Mouse (Mus musculus) forebrain, embryonic 11.5 days (tissue): ENCODE measurements around the gene Cnot4. TPM values are rescaled to one million over a fixed set of nuclear protein-coding genes. Genes with fewer than 3 reads are reported as not detected.

Source experiments
- ATAC-seq: fragments of 200-750 bp; cut with Nextera tagmentation; replicated peaks from 2 replicates; pipeline ENCODE4 v1.8.0; 2017; ENCODE audit warnings: moderate TSS enrichment; ENCODE audit not compliant: low FRiP score
- DNase-seq: peaks from one replicate; pipeline ENCODE4 v3.0.0-alpha.2; 2017; ENCODE audit warnings: low spot score
- H3K27ac ChIP-seq: fragments of 300-500 bp; sonication (generic); 2 replicates; pipeline ENCODE4 v1.5.1; 2014; ENCODE audit warnings: low read depth, low read length
- H3K27me3 ChIP-seq: fragments of 300-500 bp; sonication (generic); 2 replicates; pipeline ENCODE4 v1.6.1; 2014; ENCODE audit warnings: mild to moderate bottlenecking, low read length, mixed read lengths; ENCODE audit not compliant: control insufficient read depth, insufficient read depth
- H3K36me3 ChIP-seq: fragments of 300-500 bp; sonication (generic); 2 replicates; pipeline ENCODE4 v1.6.1; 2014; ENCODE audit warnings: mild to moderate bottlenecking, low read length, moderate library complexity, mixed read lengths; ENCODE audit not compliant: control insufficient read depth, insufficient read depth
- H3K4me1 ChIP-seq: fragments of 300-500 bp; sonication (generic); replicated peaks from 2 replicates; pipeline ENCODE4 v1.6.1; 2014; ENCODE audit warnings: low read length, mixed read lengths; ENCODE audit not compliant: control insufficient read depth, insufficient read depth
- H3K4me2 ChIP-seq: fragments of 300-500 bp; sonication (generic); 2 replicates; pipeline ENCODE4 v1.6.1; 2014; ENCODE audit warnings: low read depth, mild to moderate bottlenecking, low read length, moderate library complexity, mixed read lengths; ENCODE audit not compliant: severe bottlenecking
- H3K4me3 ChIP-seq: fragments of 300-500 bp; sonication (generic); 2 replicates; pipeline ENCODE4 v1.5.1; 2014; ENCODE audit warnings: low read depth, low read length
- H3K9ac ChIP-seq: fragments of 300-500 bp; sonication (generic); 2 replicates; pipeline ENCODE4 v1.6.1; 2014; ENCODE audit warnings: low read length
- H3K9me3 ChIP-seq: fragments of 300-500 bp; sonication (generic); 2 replicates; pipeline ENCODE4 v1.6.1; 2016; ENCODE audit warnings: low read length, mixed read lengths; ENCODE audit not compliant: control insufficient read depth
- WGBS: fragments of 180-500 bp; shearing (Covaris S2); extraction: QIAGEN DNeasy Blood & Tissue Kit; methylation state at CpG from one replicate; pipeline ENCODE4 v1.1.7; 2014; 5-methylcytosine and 5-hydroxymethylcytosine counted together
- polyA plus RNA-seq: library from polyadenylated mRNA; unstranded; fragments of >200 nt; fragmentation: Nextera tagmentation; extraction: Ambion mirVana; gene quantifications from 2 replicates; pipeline ENCODE4 v1.2.1, GENCODE M21; 2014

The Cnot4 gene
- polyA plus RNA-seq, 1 experiment from 2014 or later: 35.8 TPM

DNA sequence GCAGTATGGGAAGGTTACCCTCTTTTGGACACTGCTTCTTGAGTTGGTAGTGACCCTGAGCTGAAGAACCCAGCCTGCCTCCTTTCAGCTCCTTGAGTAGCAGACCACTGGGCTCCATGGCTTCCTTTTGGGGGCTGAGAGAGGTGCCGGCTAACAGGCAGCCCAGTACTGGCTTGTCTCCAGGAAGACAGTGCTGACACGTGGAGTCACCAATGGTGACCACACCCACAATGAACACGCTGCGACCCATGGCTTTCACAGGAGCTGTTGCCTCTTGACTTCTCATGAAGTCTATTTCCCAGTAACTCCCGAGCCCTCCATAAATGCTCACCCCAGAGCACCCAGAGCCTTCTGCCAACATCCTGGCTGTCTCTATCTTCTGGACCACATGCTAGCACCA, 138.8 kb downstream of the Cnot4 start:
- H3K4me3 ChIP-seq: no peak overlapping the region
- no peaks in the 10 kb centered on the region for H3K27me3 ChIP-seq
- ATAC-seq (no peak), DNase-seq (no peak)
- H3K27ac ChIP-seq: no peak overlapping the region
- H3K4me2 ChIP-seq: peak overlapping the region; percentile 52
- no peaks in the 10 kb centered on the region for H3K4me1 ChIP-seq
- no peaks in the 10 kb centered on the region for H3K9me3 ChIP-seq
- no peaks in the 10 kb centered on the region for H3K36me3 ChIP-seq
- WGBS: 88% methylated on average over 5 of the region's 5 CpGs
- peak overlapping the region; percentile 41 for H3K9ac ChIP-seq

DNA sequence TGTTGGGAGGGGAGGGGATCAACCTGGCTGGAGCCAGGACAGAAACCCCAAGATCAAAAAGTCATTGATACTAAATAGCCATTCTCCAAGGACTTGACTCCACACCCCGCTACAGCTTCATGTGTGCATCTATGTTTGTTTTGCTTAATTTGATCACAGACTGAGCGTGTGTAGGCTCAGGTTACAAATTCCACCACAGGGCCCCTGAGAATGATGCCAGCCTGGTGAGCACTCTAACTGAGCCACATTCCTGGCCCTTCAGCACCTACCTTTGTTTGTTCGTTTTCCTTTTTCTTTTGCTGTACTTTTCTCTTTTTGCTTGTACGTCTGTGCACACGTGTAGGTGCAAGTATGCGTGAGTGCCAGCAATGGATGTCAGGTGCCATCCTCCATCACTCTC, 144.3 kb downstream of the Cnot4 start:
- H3K4me2 ChIP-seq: no peak overlapping the region
- DNase-seq: no peak
- H3K27ac ChIP-seq: no peak overlapping the region
- no peak overlapping the region for H3K4me3 ChIP-seq
- ATAC-seq: no peak
- WGBS: 75% methylated on average over 6 of the region's 6 CpGs
- no peaks in the 10 kb centered on the region for H3K36me3 ChIP-seq
- H3K9ac ChIP-seq: no peak overlapping the region
- H3K9me3 ChIP-seq: no peaks in the 10 kb centered on the region
- H3K4me1 ChIP-seq: peaks cover 5% of the 10 kb centered on the region; the same call in 1 of the 2 replicates
- H3K27me3 ChIP-seq: no peaks in the 10 kb centered on the region

DNA sequence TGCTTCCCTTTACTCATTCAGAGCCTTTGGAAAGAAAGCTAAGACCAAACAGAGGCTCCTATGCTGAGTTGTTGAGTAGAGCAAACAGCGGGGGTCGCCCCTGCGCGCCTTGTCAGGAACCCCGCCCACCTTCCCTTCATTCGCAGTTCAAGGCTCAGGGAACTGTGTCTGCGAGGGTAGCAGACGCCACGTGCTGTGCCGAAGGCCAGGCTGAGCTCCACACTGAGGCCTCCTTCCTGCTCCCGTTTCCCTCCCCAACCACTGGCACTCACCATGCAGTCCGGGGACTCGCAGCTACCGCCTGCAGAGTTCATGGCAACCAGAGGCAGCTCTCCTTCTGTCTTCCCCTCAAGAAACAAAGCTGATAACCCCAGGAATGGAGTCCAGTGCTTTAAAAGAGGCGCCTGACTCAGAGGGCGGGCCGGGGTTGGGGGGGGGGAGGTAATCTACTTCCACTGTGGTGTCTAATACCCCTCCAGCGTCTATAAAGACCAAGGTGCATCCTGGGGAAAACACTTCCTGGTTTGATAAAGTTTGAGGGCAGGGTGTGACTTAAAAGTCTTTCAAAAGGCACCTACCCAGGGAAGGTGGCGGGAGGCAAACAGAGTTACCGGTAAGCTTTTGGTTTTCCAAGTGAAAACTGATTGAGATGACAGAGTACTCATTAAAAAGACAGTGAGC, 145.3 kb downstream of the Cnot4 start, which contains the start of gene Slc23a4:
Gene Slc23a4, minus strand, starts transcription at position 324 of the 681 bp plus-strand sequence.
- Histone ChIP-seq H3K36me3 (no peaks in the 10 kb centered on the region), H3K4me3 (no peak within 1 kb of the TSS), H3K27me3 (no peaks in the 10 kb centered on the region), H3K4me2 (peak within 1 kb of the TSS; percentile 33), H3K4me1 (peaks cover 5% of the 10 kb centered on the region; the same call in 1 of the 2 replicates), H3K9ac (peak within 1 kb of the TSS; percentile 5; the same call in 1 of the 2 replicates), H3K9me3 (no peaks in the 10 kb centered on the region), H3K27ac (no peak within 1 kb of the TSS)
- DNase-seq (peak; percentile 63), ATAC-seq (0 out of 2 replicates have a peak, but pooled peaks have one; percentile 42)
- WGBS: 9% methylated on average over 20 of the region's 20 CpGs

DNA sequence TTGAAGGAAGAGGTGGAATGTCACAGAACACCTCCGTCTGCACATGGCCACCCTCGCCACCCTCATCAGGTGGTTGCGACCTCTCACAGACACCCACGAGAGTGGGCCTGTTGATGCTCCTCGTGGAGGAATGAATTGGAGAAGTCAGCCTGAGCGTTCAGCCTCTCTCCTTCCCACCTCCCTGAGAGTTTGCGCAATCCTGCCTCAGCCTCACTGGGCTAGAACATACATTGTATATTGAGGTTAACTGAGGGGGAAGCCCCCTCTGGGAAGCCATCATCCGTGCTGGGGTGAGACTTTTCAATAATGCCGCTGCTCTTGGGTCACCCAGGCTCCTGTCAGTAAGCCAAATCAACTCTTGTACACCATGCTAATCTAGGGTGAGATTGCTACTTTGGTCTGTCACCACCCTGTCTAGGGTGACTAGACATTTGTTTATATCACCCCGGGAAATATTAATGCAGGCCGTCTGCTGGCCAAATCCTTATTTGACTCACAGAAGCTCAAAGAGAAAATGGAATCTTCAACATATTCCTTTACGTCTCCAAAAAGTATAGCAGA, 146.4 kb downstream of the Cnot4 start:
- Histone ChIP-seq H3K27ac (no peak overlapping the region), H3K9me3 (no peaks in the 10 kb centered on the region), H3K9ac (no peak overlapping the region), H3K4me3 (no peak overlapping the region), H3K4me2 (no peak overlapping the region), H3K36me3 (no peaks in the 10 kb centered on the region), H3K4me1 (peaks cover 5% of the 10 kb centered on the region; the same call in 1 of the 2 replicates), H3K27me3 (no peaks in the 10 kb centered on the region)
- ATAC-seq (no peak), DNase-seq (peak; percentile 43)
- WGBS: 93% methylated on average over 12 of the region's 12 CpGs

DNA sequence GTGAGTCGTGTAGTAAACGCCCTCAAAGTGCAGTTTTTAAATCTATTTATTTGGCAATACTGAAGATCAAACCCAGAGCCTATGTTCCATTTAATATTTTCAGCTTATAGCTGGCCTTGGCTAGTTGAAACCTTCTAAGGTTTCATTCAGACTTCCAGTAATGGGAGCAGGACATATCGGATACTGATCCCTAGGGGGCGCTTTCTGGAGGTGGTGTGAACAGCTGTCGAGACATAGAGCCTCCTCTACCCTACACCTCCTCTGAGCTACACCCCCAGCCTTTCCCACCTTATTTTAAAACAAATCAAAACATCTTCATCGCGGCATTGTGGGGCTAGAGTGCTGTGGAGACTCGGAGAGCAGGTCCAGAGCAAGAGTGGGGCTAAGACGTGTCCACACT, 152.9 kb downstream of the Cnot4 start:
- H3K9me3 ChIP-seq: no peaks in the 10 kb centered on the region
- no peak overlapping the region for H3K27ac ChIP-seq
- no peaks in the 10 kb centered on the region for H3K4me1 ChIP-seq
- DNase-seq: peak; percentile 38
- H3K36me3 ChIP-seq: no peaks in the 10 kb centered on the region
- H3K9ac ChIP-seq: no peak overlapping the region
- no peaks in the 10 kb centered on the region for H3K27me3 ChIP-seq
- no peak overlapping the region for H3K4me3 ChIP-seq
- ATAC-seq: no peak
- 66% methylated on average over 9 of the region's 9 CpGs for WGBS
- no peak overlapping the region for H3K4me2 ChIP-seq

DNA sequence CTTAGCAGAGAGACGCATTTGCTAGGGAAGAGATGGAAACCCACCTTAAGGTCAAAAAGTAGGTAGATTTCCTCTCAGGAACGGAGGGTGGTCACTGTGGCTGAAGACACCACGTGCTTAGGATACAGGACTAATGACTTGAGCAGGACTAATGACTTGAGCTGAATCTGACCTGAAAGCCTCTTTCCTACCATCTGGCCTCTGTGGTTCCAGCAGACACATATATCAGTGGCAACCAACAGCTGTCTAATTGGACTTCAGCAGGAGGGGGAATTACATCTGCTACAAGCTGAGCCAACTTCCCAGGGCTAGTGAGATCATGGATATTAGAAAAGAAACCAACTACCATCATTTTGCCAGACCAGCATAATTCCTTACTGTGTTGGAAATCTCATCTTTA, 154.2 kb downstream of the Cnot4 start:
- no peak overlapping the region for H3K4me3 ChIP-seq

More for the DNA sequence above, 154.2 kb downstream of the Cnot4 start:
- no peak for ATAC-seq
- Histone ChIP-seq H3K27me3 (no peaks in the 10 kb centered on the region), H3K9ac (no peak overlapping the region), H3K27ac (no peak overlapping the region), H3K9me3 (no peaks in the 10 kb centered on the region), H3K4me2 (no peak overlapping the region), H3K4me1 (no peaks in the 10 kb centered on the region), H3K36me3 (no peaks in the 10 kb centered on the region)
- DNase-seq: peak; percentile 1
- WGBS: 89% methylated on average over 3 of the region's 3 CpGs

Other genes starting within 250 kb of the Cnot4 start
- 12.3 and 12.9 TPM in 2 replicates for gene Wdr91, start 222.8 kb downstream of the Cnot4 start, polyA plus RNA-seq
- gene Stra8, start 213.6 kb downstream of the Cnot4 start, polyA plus RNA-seq: not detected in 2 replicates
- gene Slc23a4, start 145.3 kb downstream of the Cnot4 start, polyA plus RNA-seq: 0.16 and 0.51 TPM in 2 replicates
- gene Nup205, start 43.7 kb upstream of the Cnot4 start, polyA plus RNA-seq: 65.9 and 73.0 TPM in 2 replicates
- gene Slc13a4, start 174.4 kb upstream of the Cnot4 start, polyA plus RNA-seq: 0.15 and 0.32 TPM in 2 replicates
- not detected in 2 replicates for gene Fam180a, start 192.4 kb upstream of the Cnot4 start, polyA plus RNA-seq